Mouse (Mus musculus) midbrain, embryonic 16.5 days (tissue): ENCODE data around the gene Fam187b. TPM values are rescaled to one million over a fixed set of nuclear protein-coding genes. Genes with fewer than 3 reads are reported as not detected.
A peak's percentile ranks its signal among the peaks of the same experiment; 100 is the strongest.

ENCODE experiments used
- ATAC-seq: fragments of 200-750 bp; cut with Nextera tagmentation; 2 replicates; pipeline ENCODE4 v1.8.0; 2017; ENCODE audit warnings: moderate TSS enrichment
- H3K27ac ChIP-seq: fragments of 300-500 bp; sonication (generic); 2 replicates; pipeline ENCODE4 v1.5.1; 2014; ENCODE audit warnings: mild to moderate bottlenecking, low read length, mixed read lengths
- H3K27me3 ChIP-seq: fragments of 300-500 bp; sonication (generic); 2 replicates; pipeline ENCODE4 v1.6.1; 2014; ENCODE audit warnings: low read depth, low read length, mixed read lengths; ENCODE audit not compliant: control insufficient read depth, insufficient read depth
- H3K36me3 ChIP-seq: fragments of 300-500 bp; sonication (generic); 2 replicates; pipeline ENCODE4 v1.6.1; 2014; ENCODE audit warnings: mild to moderate bottlenecking, low read length, moderate library complexity, mixed read lengths; ENCODE audit not compliant: control insufficient read depth, insufficient read depth
- H3K4me1 ChIP-seq: fragments of 300-500 bp; sonication (generic); 2 replicates; pipeline ENCODE4 v1.6.1; 2014; ENCODE audit warnings: mild to moderate bottlenecking, low read length, mixed read lengths; ENCODE audit not compliant: control insufficient read depth, insufficient read depth
- H3K4me2 ChIP-seq: fragments of 300-500 bp; sonication (generic); 2 replicates; pipeline ENCODE4 v1.6.1; 2014; ENCODE audit warnings: mild to moderate bottlenecking, low read length, mixed read lengths
- H3K4me3 ChIP-seq: fragments of 300-500 bp; sonication (generic); 2 replicates; pipeline ENCODE4 v1.5.1; 2014; ENCODE audit warnings: low read depth, mild to moderate bottlenecking, low read length, moderate library complexity, mixed read lengths
- H3K9ac ChIP-seq: fragments of 300-500 bp; sonication (generic); 2 replicates; pipeline ENCODE4 v1.6.1; 2014; ENCODE audit warnings: low read depth, low read length, mixed read lengths
- H3K9me3 ChIP-seq: fragments of 300-500 bp; sonication (generic); replicated peaks from 2 replicates; pipeline ENCODE4 v1.6.1; 2014; ENCODE audit warnings: mild to moderate bottlenecking, low read length, mixed read lengths; ENCODE audit not compliant: control insufficient read depth, poor library complexity, severe bottlenecking
- WGBS: fragments of 180-500 bp; shearing (Covaris S2); extraction: QIAGEN DNeasy Blood & Tissue Kit; methylation state at CpG from one replicate; pipeline ENCODE4 v1.1.7; 2014; 5-methylcytosine and 5-hydroxymethylcytosine counted together
- polyA plus RNA-seq: library from polyadenylated mRNA; unstranded; fragments of >200 nt; fragmentation: Nextera tagmentation; extraction: Ambion mirVana; gene quantifications from 2 replicates; pipeline ENCODE4 v1.2.1, GENCODE M21; 2015

The Fam187b gene
- polyA plus RNA-seq, 1 experiment from 2014 or later, result 0.84 TPM

DNA sequence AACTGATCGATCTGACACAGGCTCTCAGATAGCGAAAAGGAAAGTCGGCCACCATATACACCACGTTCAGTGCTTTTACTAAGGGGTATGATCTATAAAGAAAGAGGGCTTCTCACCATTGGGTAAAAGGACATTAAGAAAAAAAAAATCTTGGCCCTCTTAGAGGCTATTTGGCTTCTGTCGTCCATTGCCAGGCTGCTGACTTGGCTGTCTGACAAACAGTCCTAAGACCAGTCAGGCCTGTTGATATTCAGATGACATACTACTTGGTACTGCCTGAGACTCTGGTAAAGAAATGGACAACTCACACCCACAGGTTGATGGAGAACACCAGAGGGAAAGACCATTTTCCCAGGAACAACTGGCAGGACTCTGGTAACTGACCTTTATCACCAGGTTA is 39.4 kb downstream of the Fam187b start:
- Histone ChIP-seq H3K9ac (no peak overlapping the region), H3K4me2 (no peak overlapping the region), H3K4me3 (no peak overlapping the region), H3K4me1 (no peaks in the 10 kb centered on the region; the same call in none of the 2 replicates), H3K9me3 (no peaks in the 10 kb centered on the region), H3K27ac (no peak overlapping the region), H3K27me3 (no peaks in the 10 kb centered on the region), H3K36me3 (no peaks in the 10 kb centered on the region)
- ATAC-seq, result no peak
- 81% methylated on average over 5 of the region's 5 CpGs for WGBS

DNA sequence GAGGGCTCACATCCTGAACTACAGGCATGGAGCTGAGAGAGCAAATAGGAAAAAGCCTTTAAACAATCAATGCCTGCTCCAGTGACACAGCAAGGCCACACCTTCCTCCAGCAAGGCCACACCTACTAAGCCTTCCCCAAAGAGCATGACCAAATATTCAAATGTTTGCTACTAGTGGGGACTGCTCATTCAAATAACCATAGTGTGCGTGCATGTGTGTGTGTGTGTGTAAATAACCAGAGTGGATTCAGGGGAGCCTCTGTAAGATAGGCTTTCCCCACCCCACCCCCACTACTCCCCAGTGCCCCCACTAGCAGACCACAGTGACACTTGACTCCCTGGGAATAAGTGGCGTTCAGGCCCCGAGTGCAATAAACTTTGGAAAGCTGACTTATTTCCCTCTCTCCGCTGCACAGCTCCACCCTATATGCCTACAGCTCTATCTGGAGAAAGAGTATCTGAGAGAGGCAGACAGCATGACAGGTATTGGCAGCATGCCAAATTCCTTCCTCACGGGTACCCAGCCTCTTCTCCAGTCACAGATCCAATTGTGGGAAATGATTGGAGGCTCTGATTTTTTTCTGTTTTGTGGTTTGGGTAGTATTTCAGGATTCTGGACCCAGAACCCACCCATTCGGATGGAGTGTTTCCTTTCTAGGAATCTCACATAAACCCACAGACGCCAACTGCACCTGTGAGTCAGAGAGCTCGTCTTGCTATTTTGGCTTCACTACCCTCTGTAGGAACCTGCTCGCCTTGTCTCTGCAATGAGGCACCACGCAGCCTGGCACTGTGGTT is 43.7 kb downstream of the Fam187b start:
- no peak overlapping the region for H3K4me3 ChIP-seq
- no peaks in the 10 kb centered on the region for H3K36me3 ChIP-seq
- 0 out of 2 replicates have a peak, but pooled peaks have one; percentile 54 for ATAC-seq
- H3K4me1 ChIP-seq, result no peaks in the 10 kb centered on the region; the same call in none of the 2 replicates
- no peaks in the 10 kb centered on the region for H3K9me3 ChIP-seq
- H3K4me2 ChIP-seq, result no peak overlapping the region
- H3K9ac ChIP-seq, result no peak overlapping the region
- H3K27me3 ChIP-seq, result no peaks in the 10 kb centered on the region
- H3K27ac ChIP-seq, result no peak overlapping the region
- 60% methylated on average over 10 of the region's 10 CpGs for WGBS

DNA sequence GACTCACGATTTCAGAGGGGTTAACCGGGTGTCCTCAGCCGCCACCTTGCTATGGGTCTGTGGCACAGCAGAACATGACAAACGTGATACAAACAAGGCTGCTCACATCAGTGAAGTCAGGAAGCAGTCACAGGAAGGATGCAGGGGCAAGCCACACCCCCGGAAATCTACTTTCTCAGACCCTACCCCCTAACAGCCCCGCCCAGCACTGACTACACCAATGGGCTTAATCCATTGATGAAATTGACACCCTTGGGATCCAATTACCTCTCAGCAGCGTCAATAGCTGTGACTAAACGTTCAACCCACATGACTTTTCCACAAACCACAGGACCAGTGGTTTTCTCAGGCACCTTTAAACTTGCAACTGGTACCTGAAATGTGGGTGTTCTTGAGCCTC is 55.0 kb downstream of the Fam187b start:
- Histone ChIP-seq H3K36me3 (no peaks in the 10 kb centered on the region), H3K27ac (no peak overlapping the region), H3K4me1 (no peaks in the 10 kb centered on the region), H3K27me3 (no peaks in the 10 kb centered on the region), H3K4me3 (no peak overlapping the region), H3K4me2 (no peak overlapping the region), H3K9me3 (no peaks in the 10 kb centered on the region), H3K9ac (no peak overlapping the region)
- WGBS, result 78% methylated on average over 8 of the region's 8 CpGs
- ATAC-seq, result no peak

DNA sequence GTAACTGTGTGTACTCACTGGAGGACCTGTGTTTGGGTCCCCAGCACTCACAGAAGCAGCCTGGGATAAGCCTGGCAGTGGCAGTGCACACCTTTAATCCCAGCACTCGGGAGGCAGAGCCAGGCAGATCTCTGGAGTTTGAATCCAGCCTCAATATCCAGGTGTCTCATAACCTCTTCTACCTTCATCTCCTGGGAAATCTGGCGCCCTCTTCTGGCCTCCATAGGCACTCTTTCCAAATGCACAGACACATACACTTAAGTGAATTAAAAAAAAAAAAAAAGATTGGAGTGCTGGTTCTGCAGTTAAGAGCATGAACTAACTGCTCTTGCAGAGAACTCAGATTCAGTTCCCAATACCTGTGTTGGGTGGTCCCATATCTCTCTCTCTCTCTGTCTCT is 57.1 kb downstream of the Fam187b start:
- 74% methylated on average over 2 of the region's 2 CpGs for WGBS

DNA sequence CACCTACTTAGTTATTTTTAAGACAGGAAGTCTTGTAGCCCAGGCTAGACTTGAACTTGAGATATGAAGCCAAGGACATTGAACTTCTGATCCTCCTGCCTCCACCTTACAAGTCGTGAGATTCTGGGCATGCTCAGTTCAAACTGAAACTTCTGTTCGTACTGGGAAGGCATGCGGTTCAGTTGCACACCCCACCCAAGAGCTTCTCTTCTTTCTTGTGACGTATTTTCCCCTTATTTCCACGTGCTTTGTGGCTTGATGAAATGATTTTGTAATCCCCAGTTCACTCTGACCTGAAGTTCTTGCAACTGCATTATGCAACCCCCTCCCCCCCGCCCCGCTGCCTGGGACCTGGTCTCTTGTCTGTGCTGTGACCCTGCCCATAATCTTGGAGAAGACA is 58.1 kb downstream of the Fam187b start:
- H3K4me3 ChIP-seq, result no peak overlapping the region
- WGBS, result 83% methylated on average over 7 of the region's 7 CpGs

More for the DNA sequence above, 57.1 kb downstream of the Fam187b start:
- Histone ChIP-seq H3K27me3 (no peaks in the 10 kb centered on the region), H3K27ac (no peak overlapping the region), H3K4me3 (no peak overlapping the region), H3K36me3 (no peaks in the 10 kb centered on the region), H3K4me2 (no peak overlapping the region), H3K9me3 (no peaks in the 10 kb centered on the region), H3K9ac (no peak overlapping the region), H3K4me1 (no peaks in the 10 kb centered on the region)
- ATAC-seq, result no peak

DNA sequence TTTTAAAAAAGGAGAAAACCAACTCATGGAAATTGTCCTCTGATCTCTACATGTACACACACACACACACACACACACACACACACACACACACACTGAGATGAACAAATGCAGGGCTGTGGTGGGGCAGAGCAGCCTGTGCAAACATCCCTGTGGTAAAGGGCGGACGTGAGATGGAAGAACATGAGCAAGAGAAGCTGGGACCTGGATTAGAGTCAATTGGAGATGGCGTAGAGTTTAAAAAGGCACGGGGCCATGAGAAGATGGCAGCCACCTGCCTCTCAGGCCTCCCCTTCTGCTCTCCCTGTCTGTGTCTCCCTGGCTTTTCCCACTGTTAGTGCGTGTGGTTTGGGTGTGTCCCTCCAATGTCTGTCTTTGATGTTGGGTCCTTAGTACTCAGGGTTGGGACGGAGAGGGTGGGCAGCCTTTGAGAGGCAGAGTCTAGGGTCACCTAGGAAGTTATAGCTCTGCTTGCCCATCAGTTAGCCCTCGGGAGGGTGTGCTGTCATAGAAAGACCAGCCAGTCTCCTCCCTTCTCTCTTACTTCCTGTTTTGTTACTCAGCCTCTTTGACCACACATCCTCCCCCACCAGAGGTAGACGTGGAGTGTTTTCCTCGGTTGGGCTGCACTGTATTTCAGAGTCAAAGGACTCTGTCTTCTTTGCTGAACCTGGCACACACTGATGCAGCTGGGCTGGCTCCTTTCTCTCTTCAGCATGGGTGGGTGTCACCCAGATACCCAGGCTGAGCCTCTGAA is 60.0 kb downstream of the Fam187b start:
- WGBS, result 74% methylated on average over 9 of the region's 9 CpGs

More for the DNA sequence above, 58.1 kb downstream of the Fam187b start:
- no peaks in the 10 kb centered on the region for H3K4me1 ChIP-seq
- H3K9ac ChIP-seq, result no peak overlapping the region
- H3K4me2 ChIP-seq, result no peak overlapping the region
- no peak; the same call in 1 of the 2 replicates for ATAC-seq
- no peaks in the 10 kb centered on the region for H3K9me3 ChIP-seq
- no peak overlapping the region for H3K27ac ChIP-seq
- no peaks in the 10 kb centered on the region for H3K36me3 ChIP-seq
- no peaks in the 10 kb centered on the region for H3K27me3 ChIP-seq

DNA sequence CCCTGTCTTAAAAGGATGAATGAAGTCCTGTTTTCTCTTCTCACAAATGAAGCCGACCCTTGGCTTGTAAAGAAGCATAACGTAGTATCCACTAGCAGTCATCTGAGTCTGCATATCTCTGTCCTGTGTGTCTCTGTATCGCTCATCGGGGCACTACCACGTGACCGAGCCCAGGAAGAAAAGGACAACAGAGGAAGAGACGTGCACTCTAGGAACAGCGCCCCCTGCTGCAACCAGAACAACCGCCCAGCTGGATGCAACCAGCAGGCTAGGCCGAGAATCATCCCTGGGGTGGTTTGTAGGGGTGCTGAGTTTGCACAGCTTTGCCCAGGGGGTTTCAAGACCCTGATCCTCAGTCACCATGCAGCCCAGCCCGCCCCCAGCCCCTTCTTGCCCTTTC is 61.2 kb downstream of the Fam187b start:
- H3K9ac ChIP-seq, result no peak overlapping the region
- no peak for ATAC-seq
- H3K36me3 ChIP-seq, result no peaks in the 10 kb centered on the region
- H3K9me3 ChIP-seq, result no peaks in the 10 kb centered on the region
- no peak overlapping the region for H3K4me3 ChIP-seq
- no peak overlapping the region for H3K4me2 ChIP-seq
- H3K27ac ChIP-seq, result no peak overlapping the region
- no peaks in the 10 kb centered on the region for H3K4me1 ChIP-seq
- no peaks in the 10 kb centered on the region for H3K27me3 ChIP-seq
- 69% methylated on average over 11 of the region's 11 CpGs for WGBS

More for the DNA sequence above, 60.0 kb downstream of the Fam187b start:
- no peaks in the 10 kb centered on the region for H3K36me3 ChIP-seq
- H3K4me3 ChIP-seq, result no peak overlapping the region
- H3K9ac ChIP-seq, result no peak overlapping the region
- H3K9me3 ChIP-seq, result no peaks in the 10 kb centered on the region
- no peaks in the 10 kb centered on the region for H3K4me1 ChIP-seq
- H3K27me3 ChIP-seq, result no peaks in the 10 kb centered on the region
- H3K27ac ChIP-seq, result no peak overlapping the region
- H3K4me2 ChIP-seq, result no peak overlapping the region
- no peak for ATAC-seq

DNA sequence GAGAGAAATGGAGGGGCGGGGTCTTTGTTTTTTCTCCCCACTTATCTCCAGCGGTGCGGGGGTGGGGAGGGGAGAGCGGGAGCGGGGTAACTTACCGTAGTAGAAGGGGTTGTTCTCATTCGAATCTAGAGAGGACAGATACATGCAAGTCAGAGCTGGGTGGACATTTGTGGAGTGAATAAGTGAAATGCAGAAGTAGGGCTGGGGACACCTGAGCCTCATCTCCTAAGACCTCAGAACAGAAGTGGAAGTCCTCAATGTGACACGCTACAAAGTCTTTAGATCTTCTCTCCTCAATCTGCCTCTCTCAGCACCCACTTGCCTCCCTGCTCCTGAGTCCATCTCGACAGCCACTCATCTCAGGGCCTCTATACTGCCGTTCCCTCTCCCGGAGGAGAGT is 61.7 kb downstream of the Fam187b start:
- Histone ChIP-seq H3K4me1 (no peaks in the 10 kb centered on the region), H3K4me2 (no peak overlapping the region), H3K36me3 (no peaks in the 10 kb centered on the region), H3K4me3 (no peak overlapping the region), H3K9me3 (no peaks in the 10 kb centered on the region), H3K27ac (no peak overlapping the region), H3K9ac (no peak overlapping the region), H3K27me3 (no peaks in the 10 kb centered on the region)
- ATAC-seq, result no peak
- WGBS, result 85% methylated on average over 10 of the region's 11 CpGs

DNA sequence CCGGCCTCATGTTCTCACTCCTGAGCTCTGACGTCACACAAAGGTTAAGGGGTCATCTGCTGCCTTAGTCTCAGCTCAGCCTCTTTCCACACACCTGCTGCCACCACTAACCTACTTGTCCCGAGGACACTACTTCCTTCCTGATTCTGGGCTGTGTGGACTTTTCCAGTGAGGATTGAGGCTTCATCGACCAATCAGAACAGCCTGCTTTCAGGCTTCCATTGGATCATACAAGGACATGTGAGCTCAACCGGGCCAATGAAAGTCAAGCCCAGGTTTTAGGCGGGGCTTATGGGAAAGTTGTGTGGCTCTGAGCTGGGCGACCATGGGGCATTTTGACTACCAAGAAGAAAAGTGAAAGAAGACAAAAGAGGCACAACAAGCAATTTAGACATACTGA is 63.3 kb downstream of the Fam187b start:
- H3K9ac ChIP-seq, result no peak overlapping the region
- H3K36me3 ChIP-seq, result no peaks in the 10 kb centered on the region
- no peaks in the 10 kb centered on the region for H3K9me3 ChIP-seq
- H3K4me1 ChIP-seq, result no peaks in the 10 kb centered on the region
- no peak overlapping the region for H3K4me2 ChIP-seq
- ATAC-seq, result no peak
- WGBS, result 90% methylated on average over 7 of the region's 7 CpGs
- peaks cover 12% of the 10 kb centered on the region for H3K27me3 ChIP-seq
- no peak overlapping the region for H3K27ac ChIP-seq
- no peak overlapping the region for H3K4me3 ChIP-seq
